Mouse (Mus musculus): ENCODE results near the gene Zfp719. TPM values are rescaled to one million over a fixed set of nuclear protein-coding genes. Genes with fewer than 3 reads are reported as not detected.

Zfp719 gene
- polyA plus RNA-seq, 1 experiment from 2014 or later: 13.9 TPM

Other genes with a start within 250 kb of the Zfp719 start
- 0.17 and 0.26 TPM in 2 replicates for gene Siglecf, start 228.3 kb upstream of the Zfp719 start, polyA plus RNA-seq (2015; fragmentation: Nextera tagmentation; extraction: Ambion mirVana)
- 0.21 TPM in 1 of 2 replicates, not detected in the other for gene Siglecg, start 171.4 kb upstream of the Zfp719 start, polyA plus RNA-seq (2015; fragmentation: Nextera tagmentation; extraction: Ambion mirVana)
- not detected in 2 replicates for gene Lim2, start 151.9 kb upstream of the Zfp719 start, polyA plus RNA-seq (2015; fragmentation: Nextera tagmentation; extraction: Ambion mirVana)
- not detected in 2 replicates for gene Nkg7, start 142.5 kb upstream of the Zfp719 start, polyA plus RNA-seq (2015; fragmentation: Nextera tagmentation; extraction: Ambion mirVana)
- not detected in 2 replicates for gene Cldnd2, start 138.8 kb upstream of the Zfp719 start, polyA plus RNA-seq (2015; fragmentation: Nextera tagmentation; extraction: Ambion mirVana)
- 148 and 170 TPM in 2 replicates for gene Etfb, start 135.5 kb upstream of the Zfp719 start, polyA plus RNA-seq (2015; fragmentation: Nextera tagmentation; extraction: Ambion mirVana)
- gene Gm45233, start 135.5 kb upstream of the Zfp719 start, polyA plus RNA-seq (2015; fragmentation: Nextera tagmentation; extraction: Ambion mirVana): 0.40 TPM in 1 of 2 replicates, not detected in the other
- 8.1 and 9.6 TPM in 2 replicates for gene Vsig10l, start 116.5 kb upstream of the Zfp719 start, polyA plus RNA-seq (2015; fragmentation: Nextera tagmentation; extraction: Ambion mirVana)
- gene Iglon5, start 89.5 kb upstream of the Zfp719 start, polyA plus RNA-seq (2015; fragmentation: Nextera tagmentation; extraction: Ambion mirVana): 8.6 TPM in 2 replicates
- gene 4931406B18Rik, start 73.7 kb upstream of the Zfp719 start, polyA plus RNA-seq (2015; fragmentation: Nextera tagmentation; extraction: Ambion mirVana): not detected in 2 replicates
- gene Cd33, start 35.2 kb upstream of the Zfp719 start, polyA plus RNA-seq (2015; fragmentation: Nextera tagmentation; extraction: Ambion mirVana): 1.5 and 1.6 TPM in 2 replicates
- gene Zfp658, start 17.4 kb upstream of the Zfp719 start, polyA plus RNA-seq (2015; fragmentation: Nextera tagmentation; extraction: Ambion mirVana): 8.2 and 9.5 TPM in 2 replicates
- 0.29 and 0.32 TPM in 2 replicates for gene Zfp819, start 27.6 kb downstream of the Zfp719 start, polyA plus RNA-seq (2015; fragmentation: Nextera tagmentation; extraction: Ambion mirVana)
- not detected in 2 replicates for gene Ceacam18, start 55.1 kb downstream of the Zfp719 start, polyA plus RNA-seq (2015; fragmentation: Nextera tagmentation; extraction: Ambion mirVana)
- 0.41 TPM in 1 of 2 replicates, not detected in the other for gene Siglece, start 80.6 kb downstream of the Zfp719 start, polyA plus RNA-seq (2015; fragmentation: Nextera tagmentation; extraction: Ambion mirVana)
- gene Ctu1, start 92.4 kb downstream of the Zfp719 start, polyA plus RNA-seq (2015; fragmentation: Nextera tagmentation; extraction: Ambion mirVana): 20.1 and 21.1 TPM in 2 replicates
- not detected in 2 replicates for gene Klk14, start 110.8 kb downstream of the Zfp719 start, polyA plus RNA-seq (2015; fragmentation: Nextera tagmentation; extraction: Ambion mirVana)
- gene Klk13, start 133.0 kb downstream of the Zfp719 start, polyA plus RNA-seq (2015; fragmentation: Nextera tagmentation; extraction: Ambion mirVana): not detected in 2 replicates
- not detected in 2 replicates for gene Klk12, start 189.3 kb downstream of the Zfp719 start, polyA plus RNA-seq (2015; fragmentation: Nextera tagmentation; extraction: Ambion mirVana)
- gene Klk11, start 195.0 kb downstream of the Zfp719 start, polyA plus RNA-seq (2015; fragmentation: Nextera tagmentation; extraction: Ambion mirVana): not detected in 2 replicates
- not detected in 2 replicates for gene Klk10, start 201.4 kb downstream of the Zfp719 start, polyA plus RNA-seq (2015; fragmentation: Nextera tagmentation; extraction: Ambion mirVana)
- not detected in 2 replicates for gene Klk9, start 212.3 kb downstream of the Zfp719 start, polyA plus RNA-seq (2015; fragmentation: Nextera tagmentation; extraction: Ambion mirVana)
- gene Klk8, start 218.0 kb downstream of the Zfp719 start, polyA plus RNA-seq (2015; fragmentation: Nextera tagmentation; extraction: Ambion mirVana): 8.0 and 8.3 TPM in 2 replicates
- gene Klk7, start 231.7 kb downstream of the Zfp719 start, polyA plus RNA-seq (2015; fragmentation: Nextera tagmentation; extraction: Ambion mirVana): not detected in 2 replicates
- gene Klk6, start 244.9 kb downstream of the Zfp719 start, polyA plus RNA-seq (2015; fragmentation: Nextera tagmentation; extraction: Ambion mirVana): not detected in 2 replicates